Comparison of ENCODE assay signal across 13 mouse cellular contexts in the genomic region with DNA sequence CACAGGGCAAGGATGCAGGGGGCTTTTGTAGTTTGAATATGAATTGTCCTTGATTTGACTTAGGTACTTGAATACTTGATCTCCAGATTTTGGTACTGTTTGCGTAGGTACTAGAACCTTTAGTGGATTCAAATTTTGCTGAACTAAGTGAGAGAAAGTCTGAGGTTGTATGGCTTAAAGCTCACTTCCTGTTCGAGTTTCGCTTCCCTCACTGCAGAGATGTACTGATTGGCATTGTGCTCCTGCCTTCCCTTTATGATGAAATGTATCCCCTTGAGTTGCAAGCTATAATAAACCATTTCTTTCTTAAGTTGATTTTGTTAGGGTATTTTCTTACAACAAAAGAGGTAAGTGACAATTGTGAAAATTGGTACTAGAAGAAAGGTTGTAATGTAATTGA.
"Had no signal": no experiment of that assay in that cellular context is flagged by ENCODE, and none has a peak within 500 bp of the region (broad histone marks: within the 10 kb centered on the region; RNA-seq: fewer than 3 reads in every experiment).

No protein-coding gene starts in this region.

- H3K9ac ChIP-seq: liver, embryonic 14.5 days had no signal

- H3K4me2 ChIP-seq: midbrain, embryonic 11.5 days had no signal

- DNase-seq: kidney, adult 18-20 months; kidney, adult 9 months; kidney, postnatal 14 days; kidney, postnatal 4 days; layer of hippocampus, postnatal 36 days; lung, adult 18-20 months; lung, postnatal 14 days; midbrain, embryonic 14.5 days; thymus, adult 18-20 months; thymus, postnatal 36 days had no signal

- H3K27ac ChIP-seq: liver, embryonic 14.5 days; macrophage had no signal
